Mouse (Mus musculus): Measurements from ENCODE around the gene Mtrex.

- no peak for TF ChIP-seq CTCF (conservative IDR thresholded peaks at IDR 0.05; ENCODE audit: insufficient read depth, insufficient read length, low read depth, low read length)
- no peak for TF ChIP-seq POLR2A (IDR thresholded peaks at IDR 0.05; ENCODE audit: low read depth, low read length)
Observed at GRCm38 (mm10) chr13:112822413-112822812, 104.8 kb downstream of the Mtrex start.
